Mouse (Mus musculus): ENCODE measurements around the gene Rhox4a.
"Not testable (repeated sequence)": the region's sequence is repeated elsewhere in the genome, so short reads cannot be mapped to it uniquely, and the experiment has no call there.

Gene Rhox4a

GRCm38 (mm10) chrX:37265038-37265437 lies at the start of gene Rhox4a:
Rhox4a (plus strand) TSS chrX:37265338.
- not testable (repeated sequence) for DNase-seq

DNA sequence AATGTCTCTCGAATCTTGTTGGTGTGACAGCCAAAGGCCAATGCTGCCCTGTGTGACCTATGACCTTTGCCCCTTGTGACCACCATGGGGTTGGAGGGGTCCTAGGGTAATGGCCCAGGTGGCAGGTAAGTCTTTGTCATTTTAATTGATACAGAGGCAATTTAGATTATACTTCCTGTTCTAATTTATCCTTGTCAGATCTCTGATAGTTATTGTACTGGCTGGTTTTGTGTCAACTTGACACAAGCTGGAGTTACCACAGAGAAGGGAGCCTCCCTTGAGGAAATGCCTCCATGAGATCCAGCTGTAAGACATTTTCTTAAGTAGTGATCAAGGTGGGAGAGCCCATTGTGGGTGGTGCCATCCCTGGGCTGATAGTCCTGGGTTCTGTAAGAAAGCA lies 43.0 kb upstream of the Rhox4a start, which contains the start of gene Rhox1:
TSS of gene Rhox1 (minus strand) at position 101 of the 400 bp plus-strand sequence.
- not testable (repeated sequence) for DNase-seq

- DNase-seq: not testable (repeated sequence)
Measured at GRCm38 (mm10) chrX:37244676-37245075, 20.5 kb upstream of the Rhox4a start, which contains the start of gene Rhox2a. Rhox2a (plus strand) TSS chrX:37244976.

- DNase-seq: not testable (repeated sequence)
Measured at GRCm38 (mm10) chrX:37249619-37250018, 15.5 kb upstream of the Rhox4a start, which contains the start of gene Rhox3a. Rhox3a (plus strand) TSS chrX:37249919.
